Mouse (Mus musculus) ES-E14 (cell line): ENCODE results near the gene Rin2. TPM values are rescaled to one million over a fixed set of nuclear protein-coding genes. Genes with fewer than 3 reads are reported as not detected.

Source experiments
- DNase-seq: peaks from one replicate; pipeline ENCODE4 v3.0.0-alpha.2; 2013; ENCODE audit warnings: low read depth, low spot score
- H3K27ac ChIP-seq: 2 replicates; pipeline ENCODE4 v1.5.1; 2012; ENCODE audit warnings: low read depth, mild to moderate bottlenecking, low read length, moderate library complexity, mixed read lengths; ENCODE audit not compliant: poor library complexity, insufficient read depth, severe bottlenecking
- H3K36me3 ChIP-seq: 2 replicates; pipeline ENCODE4 v1.6.1; 2012; ENCODE audit warnings: mild to moderate bottlenecking, low read length, moderate library complexity, mixed read lengths; ENCODE audit not compliant: control insufficient read depth, poor library complexity, insufficient read depth, severe bottlenecking
- H3K4me1 ChIP-seq, 2 experiments: fragments of 150-350 bp in 1 of 2; sonication (generic) in 1 of 2; 2 replicates each; pipeline ENCODE4 v1.6.1; 2012; ENCODE audit warnings: low read length in 2 of 2, mild to moderate bottlenecking in 1 of 2, mixed read lengths in 1 of 2; ENCODE audit not compliant: control insufficient read depth in 2 of 2, insufficient read depth in 2 of 2, poor library complexity in 1 of 2
- H3K4me3 ChIP-seq, 2 experiments: fragments of 150-350 bp in 1 of 2; sonication (generic) in 1 of 2; 2 replicates each; pipeline ENCODE4 v1.5.1; 2012; ENCODE audit warnings: low read length in 2 of 2, low read depth in 1 of 2, mild to moderate bottlenecking in 1 of 2, mixed read lengths in 1 of 2; ENCODE audit not compliant: insufficient read depth in 1 of 2, poor library complexity in 1 of 2, severe bottlenecking in 1 of 2
- H3K9ac ChIP-seq: 2 replicates; pipeline ENCODE4 v1.6.1; 2012; ENCODE audit warnings: low read depth, mild to moderate bottlenecking, low read length, mixed read lengths; ENCODE audit not compliant: poor library complexity, insufficient read depth, severe bottlenecking
- H3K9me3 ChIP-seq: fragments of 150-350 bp; sonication (generic); 2 replicates; pipeline ENCODE4 v1.6.1; 2012; ENCODE audit warnings: low read depth, mild to moderate bottlenecking, low read length; ENCODE audit not compliant: control insufficient read depth, insufficient read depth
- CHD2 ChIP-seq: IDR thresholded peaks from 2 replicates; pipeline ENCODE4 v1.6.1; 2014; ENCODE audit warnings: mild to moderate bottlenecking, low read depth, low read length, inconsistent platforms
- HCFC1 ChIP-seq: IDR thresholded peaks from 2 replicates; pipeline ENCODE4 v1.6.1; 2012; ENCODE audit warnings: low read length, inconsistent platforms, borderline replicate concordance; ENCODE audit not compliant: insufficient read depth
- MAFK ChIP-seq: IDR thresholded peaks from 2 replicates; pipeline ENCODE4 v1.6.1; 2014; ENCODE audit warnings: mild to moderate bottlenecking, low read depth, low read length, inconsistent platforms; ENCODE audit not compliant: insufficient read depth
- ZC3H11A ChIP-seq: IDR thresholded peaks from 2 replicates; pipeline ENCODE4 v1.6.1; 2012; ENCODE audit warnings: low read depth, mild to moderate bottlenecking, inconsistent platforms, low read length, borderline replicate concordance
- ZNF384 ChIP-seq: IDR thresholded peaks from 2 replicates; pipeline ENCODE4 v1.6.1; 2012; ENCODE audit warnings: low read depth, low read length, inconsistent platforms
- in situ Hi-C, 2 experiments: fragments of 600-800 bp; cut with MboI; formaldehyde crosslinking; loops; one replicate each; pipeline ENCODE4 v1.15.1; 2025; ENCODE audit warnings: low sequenced_read_pairs in 2 of 2, inconsistent platforms in 1 of 2; ENCODE audit not compliant: unreplicated experiment in 2 of 2
- total RNA-seq: library from RNA; depleted of rRNA; stranded (reverse); fragments of 300-350 nt; gene quantifications from 2 replicates; pipeline ENCODE4 v1.2.3, GENCODE M21; 2012

Rin2 gene
- total RNA-seq, 1 experiment = 3.7 TPM

DNA sequence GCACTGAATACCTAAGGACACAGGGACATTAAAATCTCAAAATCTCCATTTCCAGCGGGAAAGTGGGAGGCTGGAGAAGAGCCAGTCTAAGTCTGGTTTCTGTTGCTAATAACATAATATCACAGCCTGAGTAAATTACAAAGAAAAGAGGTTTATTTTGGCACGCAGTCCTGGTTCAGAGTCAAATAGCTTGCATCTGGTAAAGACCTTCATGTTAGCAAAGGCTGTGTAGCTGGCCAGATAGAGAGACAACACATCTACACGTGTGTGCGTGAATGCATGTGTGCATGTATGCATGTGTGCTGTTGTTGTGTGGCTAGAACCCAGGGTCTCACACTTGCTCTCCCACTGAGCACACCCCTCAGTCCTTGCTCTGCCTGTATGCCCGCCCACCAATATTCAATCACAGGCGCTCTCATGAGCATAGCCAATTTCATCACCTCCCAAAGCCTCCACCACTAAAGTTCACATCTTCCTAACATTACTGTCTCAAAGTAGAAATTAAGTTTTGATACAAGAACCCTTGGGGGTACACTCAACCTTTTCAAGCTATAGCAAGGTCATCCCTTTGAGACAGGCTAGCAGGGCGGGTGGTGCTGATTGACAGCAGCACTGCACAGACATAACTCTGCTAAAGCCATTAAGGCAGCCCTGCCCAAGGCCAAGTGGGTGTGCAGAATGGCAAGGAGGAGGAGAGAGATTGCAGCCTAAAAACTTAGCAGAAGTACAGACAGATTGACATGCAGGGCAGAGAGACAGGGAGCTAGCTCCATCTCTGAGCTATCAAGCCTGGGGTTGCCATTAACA lies 95.9 kb downstream of the Rin2 start:
- TF ChIP-seq ZC3H11A (no peak), ZNF384 (no peak)
- Histone ChIP-seq H3K27ac (no peak overlapping the region), H3K36me3 (no peaks in the 10 kb centered on the region), H3K9ac (no peak overlapping the region), H3K9me3 (no peaks in the 10 kb centered on the region), H3K4me1 (peaks cover 0 to 11% of the 10 kb centered on the region in 2 experiments; a peak in 1 of 4 replicates), H3K4me3 (no peak overlapping the region)
- in situ Hi-C loops = no loop called here
- DNase-seq = no peak

DNA sequence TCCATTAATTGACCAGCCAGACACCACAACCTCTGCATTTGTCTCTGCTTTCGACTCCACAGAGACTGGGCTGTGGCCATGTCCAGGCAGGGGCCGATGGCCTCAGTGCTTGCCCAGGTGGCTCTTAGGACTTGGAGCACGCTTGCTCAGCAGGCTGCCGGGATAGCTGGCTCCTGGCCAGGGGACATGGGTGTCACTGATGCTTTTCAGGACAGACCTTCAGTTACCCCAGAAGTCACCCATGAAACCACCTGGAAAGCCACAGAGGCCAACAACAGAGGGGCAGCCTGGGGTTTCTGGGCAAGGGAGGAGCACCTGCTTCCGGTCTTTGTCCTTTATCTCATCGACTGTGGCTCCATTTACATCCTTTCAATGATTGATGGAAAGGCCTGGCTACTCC lies 108.2 kb downstream of the Rin2 start:
- no peaks in the 10 kb centered on the region for H3K9me3 ChIP-seq
- H3K27ac ChIP-seq = no peak overlapping the region
- DNase-seq = no peak
- TF ChIP-seq CHD2 (no peak), HCFC1 (no peak), MAFK (no peak), ZC3H11A (no peak)
- peaks cover 2 to 10% of the 10 kb centered on the region in 2 experiments; a peak in 1 of 4 replicates for H3K4me1 ChIP-seq
- H3K4me3 ChIP-seq = no peak overlapping the region
- in situ Hi-C loops = no loop called here
- H3K9ac ChIP-seq = no peak overlapping the region
- H3K36me3 ChIP-seq = no peaks in the 10 kb centered on the region

DNA sequence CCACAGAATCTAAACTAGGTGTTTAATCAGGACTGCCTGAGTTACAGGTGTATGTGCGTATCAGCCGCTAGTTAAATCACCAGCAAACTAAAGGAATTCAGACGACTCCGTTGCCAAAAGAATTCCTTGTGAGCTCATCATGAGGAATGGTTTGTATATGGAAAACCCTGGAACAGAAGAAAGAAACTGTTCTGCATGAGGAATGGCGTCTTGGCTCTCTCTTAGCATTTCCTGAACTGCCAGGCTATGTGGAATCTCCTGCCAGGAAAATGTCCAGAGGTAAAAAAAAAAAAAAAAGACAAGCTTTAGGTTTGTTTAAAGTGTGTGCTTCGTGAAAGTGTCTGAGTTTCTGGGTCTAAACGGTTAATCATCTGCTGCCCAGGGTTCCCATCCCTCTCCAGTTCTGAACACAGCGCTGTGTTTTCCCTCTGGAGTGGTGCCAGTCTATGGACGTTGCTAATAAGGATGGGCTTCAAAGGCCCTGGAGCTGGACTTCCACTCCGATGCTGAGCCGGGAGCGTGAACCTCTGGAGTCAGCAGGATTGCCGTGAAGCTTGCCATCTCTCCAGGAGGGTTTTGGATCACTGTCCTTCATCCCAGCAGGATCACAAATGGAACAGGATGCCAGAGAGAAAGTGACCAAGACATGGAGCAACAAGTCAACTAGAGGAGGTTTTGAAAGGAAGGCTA lies 109.4 kb downstream of the Rin2 start:
- Histone ChIP-seq H3K9ac (no peak overlapping the region), H3K4me3 (no peak overlapping the region), H3K27ac (no peak overlapping the region), H3K36me3 (no peaks in the 10 kb centered on the region), H3K4me1 (peaks cover 4 to 10% of the 10 kb centered on the region in 2 experiments; a peak in 2 of 4 replicates), H3K9me3 (no peaks in the 10 kb centered on the region)
- no peak for TF ChIP-seq ZC3H11A
- no peak for TF ChIP-seq MAFK
- no peak for TF ChIP-seq ZNF384
- no peak for DNase-seq
- in situ Hi-C loops = no loop called here

DNA sequence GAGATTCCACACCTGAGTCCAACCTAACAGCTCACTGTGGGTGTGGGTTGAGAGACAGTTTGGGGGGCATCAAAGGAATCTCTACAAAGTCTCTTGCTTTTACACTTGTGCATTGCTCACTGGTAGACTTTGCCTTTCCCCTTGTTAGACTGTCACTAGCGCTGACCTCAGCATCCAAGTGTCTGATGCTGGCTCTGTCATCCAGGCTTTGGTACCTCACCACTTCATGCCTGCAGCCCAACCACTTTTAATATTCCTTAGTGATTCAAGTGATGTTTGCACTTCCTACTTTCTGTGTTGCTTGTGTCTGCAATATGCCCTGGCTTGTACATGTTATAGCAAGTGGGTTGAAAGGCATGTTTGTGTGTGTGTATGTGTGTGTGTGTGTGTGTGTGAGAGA lies 109.9 kb downstream of the Rin2 start:
- Histone ChIP-seq H3K27ac (no peak overlapping the region), H3K4me3 (no peak overlapping the region)

More for the DNA sequence above, 109.9 kb downstream of the Rin2 start:
- DNase-seq = no peak
- TF ChIP-seq MAFK = no peak
- no peak for TF ChIP-seq HCFC1
- TF ChIP-seq ZNF384 = no peak
- no peak for TF ChIP-seq ZC3H11A
- no peak for TF ChIP-seq CHD2
- H3K9ac ChIP-seq = no peak overlapping the region
- H3K4me1 ChIP-seq = peaks cover 4 to 10% of the 10 kb centered on the region in 2 experiments; a peak in 2 of 4 replicates
- no peaks in the 10 kb centered on the region for H3K36me3 ChIP-seq
- in situ Hi-C loops = no loop called here
- H3K9me3 ChIP-seq = no peaks in the 10 kb centered on the region
